Mouse (Mus musculus) spleen, adult 2 months (tissue): ENCODE data around the gene Il1r2.

Experiments
- CTCF ChIP-seq: fragments of 200-500 bp; IDR thresholded peaks from 2 replicates; pipeline ENCODE4 v1.5.1; 2011; ENCODE audit warnings: mild to moderate bottlenecking, inconsistent platforms; ENCODE audit not compliant: insufficient read depth, insufficient read length, insufficient replicate concordance; ENCODE audit errors: extremely low read depth
- POLR2A ChIP-seq: fragments of 200-500 bp; IDR thresholded peaks from 2 replicates; pipeline ENCODE4 v1.6.1; 2011; ENCODE audit warnings: low read depth, low read length, inconsistent platforms

DNA sequence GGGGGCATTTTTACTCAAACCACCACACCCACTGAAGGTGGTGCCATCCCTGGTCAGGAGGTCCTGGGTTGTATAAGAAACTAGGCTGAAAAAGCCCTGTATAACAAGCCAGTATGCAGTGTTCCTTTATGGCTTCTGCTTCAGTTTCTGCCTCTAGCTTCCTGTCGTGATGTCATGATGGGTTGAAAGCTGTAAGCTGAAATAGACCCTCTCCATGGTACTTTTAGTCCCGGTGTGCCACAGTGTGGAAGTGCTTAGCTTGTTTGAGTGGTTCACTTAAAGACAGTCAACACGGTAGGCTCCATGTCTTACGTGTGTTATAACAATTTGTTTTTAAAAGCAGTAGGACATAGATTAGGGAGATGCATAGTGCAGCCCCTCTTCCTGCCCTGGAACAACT, 32.4 kb downstream of the Il1r2 start:
- TF ChIP-seq CTCF (no peak), POLR2A (no peak)
